Mouse (Mus musculus) liver, postnatal 0 days (tissue): ENCODE data around the gene Mycl. TPM values are rescaled to one million over a fixed set of nuclear protein-coding genes. Genes with fewer than 3 reads are reported as not detected.
A peak's percentile ranks its signal among the peaks of the same experiment; 100 is the strongest.

ENCODE experiments used
- ATAC-seq: fragments of 200-750 bp; cut with Nextera tagmentation; 2 replicates; pipeline ENCODE4 v1.8.0; 2017; ENCODE audit warnings: mild to moderate bottlenecking, moderate library complexity
- DNase-seq: peaks from one replicate; pipeline ENCODE4 v3.0.0-alpha.2; 2016
- H3K27ac ChIP-seq: fragments of 300-500 bp; sonication (generic); 2 replicates; pipeline ENCODE4 v1.5.1; 2014; ENCODE audit warnings: antibody characterized with exemption, moderate library complexity, mild to moderate bottlenecking, low read depth
- H3K27me3 ChIP-seq: fragments of 300-500 bp; sonication (generic); 2 replicates; pipeline ENCODE4 v1.6.1; 2014; ENCODE audit warnings: low read length, control low read depth, mixed read lengths; ENCODE audit not compliant: insufficient read depth
- H3K36me3 ChIP-seq: fragments of 300-500 bp; sonication (generic); replicated peaks from 2 replicates; pipeline ENCODE4 v1.6.1; 2014; ENCODE audit warnings: mild to moderate bottlenecking, control low read depth, low read length, moderate library complexity, mixed read lengths; ENCODE audit not compliant: insufficient read depth
- H3K4me1 ChIP-seq: fragments of 300-500 bp; sonication (generic); 2 replicates; pipeline ENCODE4 v1.6.1; 2014; ENCODE audit warnings: antibody characterized with exemption, mild to moderate bottlenecking, control low read depth; ENCODE audit not compliant: insufficient read depth
- H3K4me2 ChIP-seq: fragments of 300-500 bp; sonication (generic); 2 replicates; pipeline ENCODE4 v1.6.1; 2014; ENCODE audit warnings: low read depth, mild to moderate bottlenecking, low read length, moderate library complexity, mixed read lengths
- H3K4me3 ChIP-seq: fragments of 300-500 bp; sonication (generic); 2 replicates; pipeline ENCODE4 v1.5.1; 2014; ENCODE audit warnings: low read depth, low read length
- H3K9ac ChIP-seq: fragments of 300-500 bp; sonication (generic); replicated peaks from 2 replicates; pipeline ENCODE4 v1.6.1; 2014; ENCODE audit warnings: mild to moderate bottlenecking, moderate library complexity
- H3K9me3 ChIP-seq: fragments of 300-500 bp; sonication (generic); 2 replicates; pipeline ENCODE4 v1.6.1; 2016; ENCODE audit warnings: mild to moderate bottlenecking, control low read depth, low read length, mixed read lengths
- CTCF ChIP-seq: sonication (generic); IDR thresholded peaks from 2 replicates; pipeline ENCODE4 v1.5.1; 2016; ENCODE audit warnings: antibody characterized with exemption, low read depth
- EP300 ChIP-seq: IDR thresholded peaks from 2 replicates; pipeline ENCODE4 v1.6.1; 2016; ENCODE audit warnings: antibody characterized with exemption, low read depth, mild to moderate bottlenecking
- WGBS: fragments of 180-500 bp; shearing (Covaris S2); extraction: QIAGEN DNeasy Blood & Tissue Kit; methylation state at CpG from one replicate; pipeline ENCODE4 v1.1.7; 2014; ENCODE audit not compliant: insufficient replicate concordance; 5-methylcytosine and 5-hydroxymethylcytosine counted together
- polyA plus RNA-seq: library from polyadenylated mRNA; unstranded; fragments of >200 nt; fragmentation: Nextera tagmentation; extraction: Ambion mirVana; gene quantifications from 2 replicates; pipeline ENCODE4 v1.2.1, GENCODE M21; 2015

Mycl gene
- polyA plus RNA-seq: 1.2 and 1.5 TPM in 2 replicates

DNA sequence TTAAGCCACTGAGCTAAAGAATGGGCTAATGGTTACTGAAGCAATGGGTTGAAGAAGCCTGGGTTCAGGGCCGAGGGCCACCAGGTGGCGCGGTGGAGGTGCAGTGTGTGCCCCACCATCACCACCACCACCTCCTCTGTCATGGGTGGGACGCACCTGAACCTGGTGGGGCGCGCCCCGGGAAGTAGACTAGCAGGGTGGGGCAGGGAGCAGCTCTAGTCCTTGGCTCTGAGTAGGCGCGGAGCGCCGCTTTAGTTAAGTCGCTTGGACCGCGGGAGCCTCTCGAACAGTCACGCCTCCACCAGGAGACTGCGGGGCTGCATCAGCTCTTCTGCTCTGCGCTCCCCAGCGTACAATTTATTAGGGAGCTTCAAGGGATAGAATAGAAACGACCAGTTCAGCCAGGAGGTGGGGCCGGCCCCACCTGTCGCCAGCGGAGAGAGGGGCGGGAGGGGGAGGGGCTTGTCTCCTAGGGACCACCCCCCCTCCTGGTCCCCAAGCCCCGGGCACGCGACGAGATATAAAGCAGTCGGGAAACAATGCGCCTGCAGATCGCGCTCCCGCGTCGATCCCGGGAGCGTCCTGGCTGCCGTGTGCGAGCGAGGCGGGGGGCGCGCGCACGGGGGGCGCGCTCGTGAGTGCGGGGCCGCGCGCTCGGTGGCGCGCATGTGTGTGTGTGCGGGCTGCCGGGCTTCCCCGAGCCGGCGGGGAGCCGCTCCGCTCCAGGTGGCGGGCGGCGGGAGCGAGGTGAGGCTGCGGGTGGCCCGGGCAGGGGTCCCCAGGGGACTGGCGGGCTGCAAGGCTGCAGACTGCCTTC, at the start of gene Mycl:
TSS of gene Mycl (plus strand) at position 249 of the 817 bp plus-strand sequence.
- H3K4me1 ChIP-seq: peaks cover 9% of the 10 kb centered on the region; the same call in 1 of the 2 replicates
- peak within 1 kb of the TSS; percentile 59 for H3K4me3 ChIP-seq
- peak within 1 kb of the TSS; percentile 33 for H3K9ac ChIP-seq
- peak; percentile 85 for DNase-seq
- under 1% methylated on average over 56 of the region's 69 CpGs for WGBS
- no peak within 1 kb of the TSS for H3K27ac ChIP-seq
- peak within 1 kb of the TSS; percentile 95 for H3K4me2 ChIP-seq
- peak; percentile 56 for ATAC-seq
- TF ChIP-seq CTCF: peak; percentile 86
- TF ChIP-seq EP300: no peak
- no peaks in the 10 kb centered on the region for H3K36me3 ChIP-seq
- no peaks in the 10 kb centered on the region for H3K9me3 ChIP-seq
- peaks cover 39% of the 10 kb centered on the region for H3K27me3 ChIP-seq

DNA sequence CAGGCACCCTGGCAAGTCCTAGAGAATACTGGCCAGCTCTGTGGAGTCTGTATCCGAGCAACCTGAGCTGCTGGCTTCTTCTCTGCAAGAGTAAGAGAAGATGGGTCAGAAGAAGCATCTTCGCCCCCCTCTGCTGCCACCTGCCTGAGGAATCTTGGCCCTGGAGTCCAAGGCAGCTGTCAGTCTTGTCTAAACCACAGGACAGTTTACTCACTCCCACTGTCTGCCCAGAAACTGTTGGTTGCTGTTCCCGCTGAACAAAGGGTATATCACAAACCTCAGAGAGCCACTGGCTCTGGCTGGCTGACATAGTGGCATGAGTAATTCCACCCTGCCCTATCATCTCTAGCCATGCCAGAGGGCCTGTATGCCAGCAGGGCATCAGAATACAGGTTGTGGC, 48.2 kb upstream of the Mycl start:
- DNase-seq: no peak
- TF ChIP-seq EP300 (no peak), CTCF (no peak)
- Histone ChIP-seq H3K4me3 (no peak overlapping the region), H3K36me3 (no peaks in the 10 kb centered on the region), H3K27ac (no peak overlapping the region), H3K9me3 (no peaks in the 10 kb centered on the region), H3K4me2 (no peak overlapping the region), H3K9ac (no peak overlapping the region), H3K4me1 (no peaks in the 10 kb centered on the region), H3K27me3 (0 out of 2 replicates have a peak, but pooled peaks cover under 1% of the 10 kb centered on the region)
- no peak for ATAC-seq
- 69% methylated on average over 3 of the region's 3 CpGs for WGBS

DNA sequence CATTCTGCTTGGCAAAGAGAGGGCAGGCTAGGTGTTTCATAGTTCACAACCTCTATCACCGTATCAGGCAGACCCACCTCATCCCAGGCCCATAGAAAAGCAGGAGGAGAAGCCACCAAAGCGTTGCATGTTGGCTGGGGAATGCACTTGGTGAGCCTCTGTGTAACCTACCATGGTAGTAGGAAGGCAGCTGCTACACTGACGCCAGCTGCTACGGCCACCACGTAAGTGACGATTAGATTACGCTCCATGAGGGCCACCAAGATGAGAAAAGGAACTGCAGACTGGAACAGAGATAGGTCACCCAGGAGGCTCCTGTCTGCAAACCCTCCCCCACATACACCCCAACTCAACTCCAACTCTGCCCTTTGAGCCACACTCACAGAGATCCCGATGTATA, 46.4 kb upstream of the Mycl start:
- ATAC-seq (no peak), DNase-seq (no peak)
- Histone ChIP-seq H3K4me2 (no peak overlapping the region), H3K27me3 (0 out of 2 replicates have a peak, but pooled peaks cover 3% of the 10 kb centered on the region), H3K9me3 (no peaks in the 10 kb centered on the region), H3K4me1 (no peaks in the 10 kb centered on the region), H3K4me3 (no peak overlapping the region), H3K9ac (no peak overlapping the region), H3K36me3 (no peaks in the 10 kb centered on the region), H3K27ac (no peak overlapping the region)
- TF ChIP-seq CTCF: no peak
- TF ChIP-seq EP300: no peak
- WGBS: 71% methylated on average over 8 of the region's 8 CpGs

DNA sequence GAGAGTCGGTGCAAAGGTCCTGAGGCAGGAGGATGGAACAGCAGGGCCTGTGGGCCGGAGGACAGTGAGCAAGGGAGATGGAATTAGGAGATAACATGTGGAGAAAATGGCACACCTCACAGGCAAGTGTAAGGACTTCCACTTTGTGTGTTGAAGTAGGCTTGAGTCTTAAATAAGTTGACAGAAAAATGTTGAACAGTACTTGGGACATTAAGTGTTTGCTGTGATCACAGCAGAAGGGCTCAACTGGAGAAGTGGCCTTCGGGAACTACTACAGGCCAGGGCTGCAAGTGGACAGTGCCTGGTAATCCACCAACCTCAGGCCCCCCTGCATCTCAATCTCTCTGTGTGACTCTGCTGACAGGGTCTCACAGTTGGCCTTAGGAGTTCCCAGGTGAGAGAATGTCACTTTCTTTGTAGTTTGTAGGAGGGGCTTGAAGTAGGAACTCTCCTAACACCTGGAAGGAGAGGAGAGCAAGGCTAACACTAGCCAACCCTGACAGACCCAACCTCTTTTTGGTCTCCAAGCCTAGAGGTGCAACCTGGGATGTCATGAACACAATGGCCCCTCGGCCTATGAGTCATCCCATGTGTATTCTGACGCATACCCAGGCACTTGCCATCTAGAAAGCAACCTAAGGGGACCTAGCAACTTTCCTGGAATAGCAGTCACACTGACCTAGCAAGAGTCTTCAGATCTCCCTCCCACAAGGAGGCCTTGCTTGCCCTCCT, 40.6 kb upstream of the Mycl start:
- WGBS: 56% methylated on average over 5 of the region's 5 CpGs
- Histone ChIP-seq H3K27me3 (peaks cover 17% of the 10 kb centered on the region), H3K9ac (no peak overlapping the region)

DNA sequence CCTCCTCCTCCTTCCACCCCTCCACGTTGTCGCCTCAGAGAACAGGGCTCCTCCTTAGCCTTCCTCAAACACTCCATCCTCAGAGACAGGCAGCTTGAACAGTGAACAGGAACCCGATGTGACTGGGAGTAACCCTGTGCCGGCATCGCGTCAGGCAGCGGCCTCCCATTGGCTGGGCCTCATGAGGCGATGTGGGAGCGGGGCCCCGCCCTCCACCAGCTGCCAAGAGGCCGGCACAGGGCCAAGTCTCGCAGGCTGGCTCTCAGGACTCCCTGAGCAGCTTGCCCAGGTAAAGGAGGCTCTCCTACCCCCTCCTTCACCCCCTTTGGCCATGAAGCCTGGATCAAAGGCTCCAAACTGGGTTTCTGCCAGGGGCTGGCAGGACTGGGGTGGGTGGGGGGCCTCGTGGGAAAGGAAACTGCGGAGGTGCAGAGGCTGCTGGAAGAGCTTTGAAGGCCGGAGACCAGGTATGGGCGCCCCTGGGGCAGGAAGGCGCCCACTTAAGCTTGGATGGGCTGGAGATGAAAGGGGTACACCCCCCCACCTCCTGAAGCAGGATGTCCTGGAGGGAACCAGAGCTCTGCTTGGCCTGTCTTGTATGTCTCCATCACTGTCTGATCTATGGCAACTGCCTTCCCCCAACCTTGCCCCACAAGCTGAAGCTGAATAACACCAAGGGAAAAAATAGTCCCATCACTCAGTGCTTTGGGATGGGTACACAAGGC, 39.9 kb upstream of the Mycl start:
- WGBS: 16% methylated on average over 17 of the region's 17 CpGs
- Histone ChIP-seq H3K9ac (0 out of 2 replicates have a peak overlapping the region, but pooled peaks have one; percentile 27), H3K27me3 (peaks cover 24% of the 10 kb centered on the region), H3K4me3 (no peak overlapping the region), H3K27ac (peak overlapping the region; percentile 51), H3K36me3 (no peaks in the 10 kb centered on the region), H3K9me3 (no peaks in the 10 kb centered on the region), H3K4me2 (peak overlapping the region; percentile 42), H3K4me1 (peaks cover 27% of the 10 kb centered on the region)
- DNase-seq (peak; percentile 91), ATAC-seq (peak; percentile 96)
- TF ChIP-seq EP300 (no peak), CTCF (no peak)

More for the DNA sequence above, 40.6 kb upstream of the Mycl start:
- Histone ChIP-seq H3K4me3 (no peak overlapping the region), H3K36me3 (no peaks in the 10 kb centered on the region), H3K4me2 (peak overlapping the region; percentile 42), H3K9me3 (no peaks in the 10 kb centered on the region), H3K4me1 (peaks cover 20% of the 10 kb centered on the region), H3K27ac (peak overlapping the region; percentile 51)
- no peak for DNase-seq
- TF ChIP-seq CTCF (no peak), EP300 (no peak)
- ATAC-seq: peak; percentile 55
